Mouse (Mus musculus) subcutaneous adipose tissue, adult 2 months (tissue): ENCODE measurements around the gene Prr32. TPM values are rescaled to one million over a fixed set of nuclear protein-coding genes. Genes with fewer than 3 reads are reported as not detected.

Source experiments
- polyA plus RNA-seq: library from polyadenylated mRNA; depleted of rRNA; stranded (reverse); fragments of >200 nt; gene quantifications from 2 replicates; pipeline ENCODE4 v1.2.3, GENCODE M21; 2012; ENCODE audit warnings: low replicate concordance; rRNA removed

Gene Prr32
- 3.7 and 70.4 TPM in 2 replicates for polyA plus RNA-seq

GRCm38 (mm10) chrX:45090604-45091003 is at the start of gene Prr32:
Gene Prr32, plus strand, starts transcription at chrX:45090904.

